Mouse (Mus musculus) heart, embryonic 13.5 days (tissue): ENCODE results near the gene Fus. TPM values are rescaled to one million over a fixed set of nuclear protein-coding genes. Genes with fewer than 3 reads are reported as not detected.
"Not testable (repeated sequence)": the region's sequence is repeated elsewhere in the genome, so short reads cannot be mapped to it uniquely, and the experiment has no call there.

Experiments used
- ATAC-seq: fragments of 200-750 bp; cut with Nextera tagmentation; 2 replicates; pipeline ENCODE4 v1.8.0; 2017; ENCODE audit warnings: moderate TSS enrichment; ENCODE audit not compliant: insufficient number of reproducible peaks, low FRiP score, low TSS enrichment; ENCODE audit errors: extremely low read depth
- H3K27ac ChIP-seq: fragments of 300-500 bp; sonication (generic); replicated peaks from 2 replicates; pipeline ENCODE4 v1.5.1; 2015; ENCODE audit warnings: moderate library complexity, mild to moderate bottlenecking, inconsistent platforms
- H3K27me3 ChIP-seq: fragments of 300-500 bp; sonication (generic); replicated peaks from 2 replicates; pipeline ENCODE4 v1.6.1; 2015; ENCODE audit warnings: mild to moderate bottlenecking, inconsistent platforms
- H3K36me3 ChIP-seq: fragments of 300-500 bp; sonication (generic); 2 replicates; pipeline ENCODE4 v1.6.1; 2015; ENCODE audit warnings: mild to moderate bottlenecking, inconsistent platforms
- H3K4me1 ChIP-seq: fragments of 300-500 bp; sonication (generic); 2 replicates; pipeline ENCODE4 v1.6.1; 2015; ENCODE audit warnings: inconsistent platforms
- H3K4me2 ChIP-seq: fragments of 300-500 bp; sonication (generic); 2 replicates; pipeline ENCODE4 v1.6.1; 2015; ENCODE audit warnings: inconsistent platforms, mild to moderate bottlenecking, moderate library complexity
- H3K4me3 ChIP-seq: fragments of 300-500 bp; sonication (generic); 2 replicates; pipeline ENCODE4 v1.5.1; 2015; ENCODE audit warnings: moderate library complexity, mild to moderate bottlenecking, inconsistent platforms
- H3K9ac ChIP-seq: fragments of 300-500 bp; sonication (generic); 2 replicates; pipeline ENCODE4 v1.6.1; 2015; ENCODE audit warnings: inconsistent platforms, mild to moderate bottlenecking, moderate library complexity
- H3K9me3 ChIP-seq: fragments of 300-500 bp; sonication (generic); 2 replicates; pipeline ENCODE4 v1.6.1; 2016; ENCODE audit warnings: inconsistent platforms
- WGBS: fragments of 180-500 bp; shearing (Covaris S2); methylation state at CpG from one replicate; pipeline ENCODE4 v1.1.7; 2015; ENCODE audit warnings: mixed read lengths; 5-methylcytosine and 5-hydroxymethylcytosine counted together
- polyA plus RNA-seq: library from polyadenylated mRNA; unstranded; fragments of >200 nt; fragmentation: Nextera tagmentation; extraction: Ambion mirVana; gene quantifications from 2 replicates; pipeline ENCODE4 v1.2.1, GENCODE M21; 2015

Fus gene
- polyA plus RNA-seq, 1 experiment from 2014 or later: 310 TPM

- Histone ChIP-seq H3K4me2 (peak within 1 kb of the TSS; percentile 62), H3K27ac (no peak within 1 kb of the TSS), H3K9ac (peak within 1 kb of the TSS; percentile 61), H3K36me3 (peaks cover 21% of the 10 kb centered on the region), H3K4me3 (peak within 1 kb of the TSS; percentile 40), H3K9me3 (no peaks in the 10 kb centered on the region), H3K27me3 (peaks cover 29% of the 10 kb centered on the region), H3K4me1 (peaks cover 34% of the 10 kb centered on the region)
- no peak for ATAC-seq
- 11% methylated on average over 6 of the region's 6 CpGs for WGBS
These were observed 37.3 kb upstream of the Fus start, which contains the start of gene Prss8 for GRCm38 (mm10) chr7:127929923-127930322. Gene Prss8, minus strand, starts transcription at chr7:127930104.

GRCm38 (mm10) chr7:127930636-127931035 is 36.6 kb upstream of the Fus start:
- 82% methylated on average over 5 of the region's 5 CpGs for WGBS
- H3K4me2 ChIP-seq: no peak overlapping the region
- H3K4me3 ChIP-seq: no peak overlapping the region
- H3K36me3 ChIP-seq: peaks cover 14% of the 10 kb centered on the region
- H3K4me1 ChIP-seq: peaks cover 35% of the 10 kb centered on the region
- peaks cover 29% of the 10 kb centered on the region for H3K27me3 ChIP-seq
- ATAC-seq: no peak
- no peak overlapping the region for H3K27ac ChIP-seq
- no peaks in the 10 kb centered on the region for H3K9me3 ChIP-seq
- H3K9ac ChIP-seq: no peak overlapping the region

DNA sequence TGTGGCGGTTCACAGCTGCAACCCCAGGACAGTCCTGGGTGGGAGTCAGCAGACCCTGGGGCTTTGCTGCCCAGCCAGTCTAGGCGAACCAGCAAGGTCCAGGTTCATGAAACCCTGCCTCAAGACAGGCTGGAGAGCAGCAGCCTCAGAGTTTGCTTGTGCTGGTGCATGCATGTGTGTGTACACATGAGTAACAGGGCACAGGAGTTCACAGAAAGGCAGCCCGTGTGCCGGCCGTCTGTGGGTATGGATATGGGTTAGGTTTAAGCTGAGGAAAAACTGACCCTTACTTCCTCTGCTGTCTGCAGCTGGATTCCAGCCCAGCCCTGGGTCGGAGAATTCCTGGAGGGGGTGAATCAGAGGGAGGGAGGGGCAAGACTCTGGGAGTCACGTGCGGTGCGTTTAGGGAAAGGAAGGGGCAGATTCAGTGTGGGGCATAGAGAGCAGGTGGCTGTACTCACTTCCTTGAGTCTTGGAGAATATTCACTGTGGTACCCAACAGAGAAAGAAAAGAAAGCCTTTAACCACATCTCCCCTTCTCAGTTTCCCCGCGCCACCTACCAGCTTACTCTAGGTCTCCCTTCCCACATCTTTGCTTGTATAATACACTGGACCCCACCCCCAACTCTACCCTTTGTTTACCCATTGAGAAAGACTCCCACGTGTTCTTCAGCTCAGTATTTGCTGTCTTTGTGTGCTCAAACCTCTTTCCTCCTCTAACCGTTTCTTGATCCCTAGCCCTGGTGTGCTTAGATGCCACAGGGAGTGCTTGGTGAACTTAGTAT is 35.7 kb upstream of the Fus start:
- H3K36me3 ChIP-seq: peaks cover 5% of the 10 kb centered on the region
- no peak overlapping the region for H3K4me3 ChIP-seq
- H3K4me1 ChIP-seq: peaks cover 42% of the 10 kb centered on the region
- peak overlapping the region; percentile 54 for H3K27ac ChIP-seq
- H3K4me2 ChIP-seq: peak overlapping the region; percentile 31
- peaks cover 29% of the 10 kb centered on the region for H3K27me3 ChIP-seq
- WGBS: 41% methylated on average over 13 of the region's 13 CpGs
- peak overlapping the region; percentile 61 for H3K9ac ChIP-seq
- no peaks in the 10 kb centered on the region for H3K9me3 ChIP-seq
- no peak for ATAC-seq

GRCm38 (mm10) chr7:127932273-127933031 is 34.8 kb upstream of the Fus start:
- no peak overlapping the region for H3K9ac ChIP-seq
- H3K4me3 ChIP-seq: no peak overlapping the region
- H3K27me3 ChIP-seq: peaks cover 29% of the 10 kb centered on the region
- no peaks in the 10 kb centered on the region for H3K9me3 ChIP-seq
- peak overlapping the region; percentile 54 for H3K27ac ChIP-seq
- H3K4me2 ChIP-seq: no peak overlapping the region
- H3K4me1 ChIP-seq: peaks cover 42% of the 10 kb centered on the region
- 24% methylated on average over 13 of the region's 13 CpGs for WGBS
- ATAC-seq: no peak
- no peaks in the 10 kb centered on the region for H3K36me3 ChIP-seq

DNA sequence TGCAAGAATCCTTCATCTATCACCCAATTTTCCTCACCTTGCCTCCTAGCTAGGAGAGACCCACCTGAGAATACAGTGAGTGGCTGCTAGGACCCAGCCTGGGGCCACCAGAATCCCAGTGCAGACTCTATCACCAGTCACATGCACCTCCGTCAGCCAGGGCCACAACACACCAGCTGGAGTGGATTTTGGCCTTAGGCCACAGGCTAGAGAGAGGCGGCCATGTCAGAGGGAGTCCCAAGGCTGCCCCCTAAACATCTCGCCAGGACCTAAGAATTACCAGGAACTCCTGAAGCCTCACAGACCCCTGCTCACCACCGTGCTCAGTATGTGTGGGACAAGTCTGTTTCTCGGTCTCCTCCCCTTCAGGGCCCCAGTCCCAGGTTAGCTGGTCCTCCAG is 33.2 kb upstream of the Fus start:
- Histone ChIP-seq H3K4me1 (peaks cover 35% of the 10 kb centered on the region), H3K27me3 (peaks cover 17% of the 10 kb centered on the region), H3K4me3 (no peak overlapping the region), H3K36me3 (no peaks in the 10 kb centered on the region), H3K4me2 (no peak overlapping the region), H3K9me3 (no peaks in the 10 kb centered on the region), H3K27ac (no peak overlapping the region), H3K9ac (0 out of 2 replicates have a peak overlapping the region, but pooled peaks have one; percentile 14)
- WGBS: 88% methylated on average over 5 of the region's 5 CpGs
- no peak for ATAC-seq

- Histone ChIP-seq H3K27ac (peak overlapping the region; percentile 72), H3K27me3 (peaks cover 6% of the 10 kb centered on the region), H3K36me3 (no peaks in the 10 kb centered on the region), H3K4me2 (peak overlapping the region; percentile 100), H3K9ac (peak overlapping the region; percentile 94), H3K4me1 (peaks cover 28% of the 10 kb centered on the region), H3K4me3 (peak overlapping the region; percentile 75), H3K9me3 (no peaks in the 10 kb centered on the region)
- ATAC-seq: peak; percentile 91
- 7% methylated on average over 32 of the region's 32 CpGs for WGBS
These were observed 32.1 kb upstream of the Fus start for GRCm38 (mm10) chr7:127935028-127935722.

DNA sequence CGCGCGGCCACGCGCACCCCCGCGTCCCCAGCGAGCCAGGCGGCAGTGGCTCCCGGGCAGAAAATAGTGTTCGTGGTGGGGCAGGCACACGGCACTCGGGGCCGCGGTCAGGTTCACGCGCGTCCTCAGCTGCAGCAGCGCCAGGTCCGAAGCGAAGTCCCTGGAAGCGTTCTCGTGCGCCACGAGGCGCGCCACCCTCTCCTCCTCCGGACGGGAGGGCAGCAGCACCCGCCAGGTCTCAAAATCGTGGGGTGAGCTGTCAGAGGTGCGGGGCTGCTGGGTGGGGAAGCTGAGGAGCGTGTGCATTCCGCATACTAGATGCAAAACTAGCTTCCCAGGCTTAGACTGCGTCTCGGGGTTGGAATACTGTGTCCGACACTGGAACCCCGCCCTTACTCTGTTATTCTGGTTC is 31.5 kb upstream of the Fus start:
- H3K27me3 ChIP-seq: no peaks in the 10 kb centered on the region
- peaks cover 28% of the 10 kb centered on the region for H3K4me1 ChIP-seq
- peak overlapping the region; percentile 100 for H3K4me2 ChIP-seq
- H3K9me3 ChIP-seq: no peaks in the 10 kb centered on the region
- peak overlapping the region; percentile 66 for H3K27ac ChIP-seq
- peak overlapping the region; percentile 75 for H3K4me3 ChIP-seq
- under 1% methylated on average over 38 of the region's 38 CpGs for WGBS
- no peak; the same call in 1 of the 2 replicates for ATAC-seq
- peak overlapping the region; percentile 94 for H3K9ac ChIP-seq
- H3K36me3 ChIP-seq: no peaks in the 10 kb centered on the region

DNA sequence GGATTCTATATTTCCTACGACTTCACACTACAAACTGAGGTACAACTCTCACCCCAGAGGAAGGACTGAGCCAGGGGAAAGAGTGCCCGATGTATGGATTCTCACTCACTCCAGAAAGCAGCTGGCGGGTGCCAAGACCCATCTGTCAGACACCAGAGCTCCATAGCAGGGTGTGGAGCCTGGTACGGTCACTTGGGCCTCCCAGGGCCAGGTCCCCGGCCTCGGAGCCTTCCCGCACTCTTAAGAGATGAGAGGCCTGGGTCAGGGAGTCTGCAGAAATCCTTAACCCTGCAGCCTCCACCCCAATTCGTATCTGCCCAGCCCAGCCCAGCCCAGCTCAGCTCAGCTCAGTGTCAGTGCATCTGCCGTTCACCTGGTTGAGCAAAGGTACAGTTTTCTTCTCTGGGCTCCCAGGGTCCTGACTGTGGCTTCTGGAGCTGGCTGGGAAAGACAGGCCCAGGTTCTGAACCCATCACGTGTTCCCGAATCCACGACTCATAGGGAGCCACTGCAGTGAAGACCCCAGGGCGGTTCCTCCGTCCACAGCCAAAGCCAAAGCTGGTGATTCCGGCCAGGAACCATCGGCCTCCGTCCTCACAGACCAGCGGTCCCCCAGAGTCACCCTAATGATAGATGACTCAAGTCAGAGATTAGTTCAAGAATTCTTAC is 30.9 kb upstream of the Fus start:
- no peak for ATAC-seq
- 50% methylated on average over 18 of the region's 18 CpGs for WGBS
- H3K4me1 ChIP-seq: peaks cover 26% of the 10 kb centered on the region
- peak overlapping the region; percentile 94 for H3K9ac ChIP-seq
- H3K36me3 ChIP-seq: no peaks in the 10 kb centered on the region
- peak overlapping the region; percentile 75 for H3K4me3 ChIP-seq
- H3K9me3 ChIP-seq: no peaks in the 10 kb centered on the region
- H3K27ac ChIP-seq: peak overlapping the region; percentile 66; the same call in 1 of the 2 replicates
- H3K27me3 ChIP-seq: no peaks in the 10 kb centered on the region
- H3K4me2 ChIP-seq: peak overlapping the region; percentile 100

- not testable (repeated sequence) for H3K4me1 ChIP-seq, H3K9me3 ChIP-seq, H3K9ac ChIP-seq, H3K36me3 ChIP-seq, H3K4me2 ChIP-seq, ATAC-seq, H3K4me3 ChIP-seq, H3K27ac ChIP-seq
- WGBS: 52% methylated on average over 2 of the region's 2 CpGs
- peaks cover 44% of the 10 kb centered on the region for H3K27me3 ChIP-seq
These were observed 25.2 kb upstream of the Fus start for GRCm38 (mm10) chr7:127942097-127942496.

DNA sequence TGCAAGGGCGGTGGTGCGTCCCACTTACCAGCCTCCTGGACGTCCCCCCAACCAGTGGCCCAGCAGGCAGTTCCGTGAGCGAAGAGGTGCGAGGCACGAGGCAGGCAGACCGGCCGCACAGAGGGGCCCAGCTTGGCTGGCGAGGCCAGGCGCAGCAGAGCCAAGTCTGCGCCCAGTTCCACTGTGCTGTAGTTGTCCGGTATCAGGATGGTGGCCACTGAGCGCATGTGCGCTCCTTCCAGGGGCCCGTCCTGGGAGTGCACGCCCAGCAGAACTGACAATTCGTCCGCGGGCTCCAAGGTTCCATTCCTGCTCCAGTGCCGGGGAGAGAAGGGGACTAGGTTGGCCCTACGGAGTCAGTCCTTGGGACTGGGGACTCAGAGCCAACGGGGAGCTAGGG is 22.6 kb upstream of the Fus start:
- H3K36me3 ChIP-seq: no peaks in the 10 kb centered on the region
- peaks cover 7% of the 10 kb centered on the region for H3K4me1 ChIP-seq
- H3K9me3 ChIP-seq: no peaks in the 10 kb centered on the region
- H3K27me3 ChIP-seq: peaks cover 46% of the 10 kb centered on the region
- peak overlapping the region; percentile 55 for H3K9ac ChIP-seq
- H3K4me3 ChIP-seq: peak overlapping the region; percentile 31
- H3K4me2 ChIP-seq: peak overlapping the region; percentile 58
- H3K27ac ChIP-seq: no peak overlapping the region
- WGBS: 5% methylated on average over 23 of the region's 23 CpGs
- ATAC-seq: no peak
